Mouse (Mus musculus) midbrain, embryonic 10.5 days (tissue): ENCODE results near the gene AI854703. TPM values are rescaled to one million over a fixed set of nuclear protein-coding genes. Genes with fewer than 3 reads are reported as not detected.
A peak's percentile ranks its signal among the peaks of the same experiment; 100 is the strongest.

ENCODE experiments used
- DNase-seq: peaks from one replicate; pipeline ENCODE4 v3.0.0-alpha.2; 2017; ENCODE audit warnings: low spot score
- H3K27ac ChIP-seq: fragments of 300-500 bp; sonication (generic); replicated peaks from 2 replicates; pipeline ENCODE4 v1.5.1; 2016; ENCODE audit warnings: mild to moderate bottlenecking
- H3K27me3 ChIP-seq: fragments of 300-500 bp; sonication (generic); 2 replicates; pipeline ENCODE4 v1.6.1; 2016; ENCODE audit warnings: low read depth, mild to moderate bottlenecking; ENCODE audit not compliant: poor library complexity, severe bottlenecking
- H3K36me3 ChIP-seq: fragments of 300-500 bp; sonication (generic); 2 replicates; pipeline ENCODE4 v1.6.1; 2016; ENCODE audit warnings: mild to moderate bottlenecking, moderate library complexity
- H3K4me1 ChIP-seq: fragments of 300-500 bp; sonication (generic); 2 replicates; pipeline ENCODE4 v1.6.1; 2016
- H3K4me3 ChIP-seq: fragments of 300-500 bp; sonication (generic); 2 replicates; pipeline ENCODE4 v1.5.1; 2016; ENCODE audit warnings: mild to moderate bottlenecking, moderate library complexity
- H3K9me3 ChIP-seq: fragments of 300-500 bp; sonication (generic); replicated peaks from 2 replicates; pipeline ENCODE4 v1.6.1; 2016; ENCODE audit warnings: mild to moderate bottlenecking
- WGBS: fragments of 180-500 bp; shearing (Covaris S2); methylation state at CpG from one replicate; pipeline ENCODE4 v1.1.7; 2016; 5-methylcytosine and 5-hydroxymethylcytosine counted together
- polyA plus RNA-seq: library from polyadenylated mRNA; unstranded; fragments of >200 nt; fragmentation: Nextera tagmentation; extraction: Ambion mirVana; gene quantifications from 2 replicates; pipeline ENCODE4 v1.2.1, GENCODE M21; 2016

Gene AI854703
- polyA plus RNA-seq, 1 experiment from 2014 or later, result 0.89 TPM

GRCm38 (mm10) chr6:48675400-48675930 lies 48.9 kb downstream of the AI854703 start:
- Histone ChIP-seq H3K27me3 (no peaks in the 10 kb centered on the region), H3K9me3 (no peaks in the 10 kb centered on the region), H3K4me1 (peaks cover 11% of the 10 kb centered on the region), H3K36me3 (no peaks in the 10 kb centered on the region), H3K4me3 (peak overlapping the region; percentile 34), H3K27ac (peak overlapping the region; percentile 63; the same call in 1 of the 2 replicates)
- 47% methylated on average over 10 of the region's 10 CpGs for WGBS
- no peak for DNase-seq

GRCm38 (mm10) chr6:48675931-48676859 lies 49.6 kb downstream of the AI854703 start, which contains the start of gene Gimap9:
Gimap9 (plus strand) TSS chr6:48676129.
- peak within 1 kb of the TSS; percentile 34 for H3K4me3 ChIP-seq
- 18% methylated on average over 13 of the region's 13 CpGs for WGBS
- DNase-seq, result peak; percentile 22

GRCm38 (mm10) chr6:48676860-48677415 lies 50.4 kb downstream of the AI854703 start:
- no peak for DNase-seq
- Histone ChIP-seq H3K27me3 (no peaks in the 10 kb centered on the region), H3K4me1 (peaks cover 11% of the 10 kb centered on the region), H3K4me3 (no peak overlapping the region), H3K36me3 (no peaks in the 10 kb centered on the region), H3K9me3 (no peaks in the 10 kb centered on the region), H3K27ac (no peak overlapping the region)
- 86% methylated on average over 5 of the region's 5 CpGs for WGBS

More at GRCm38 (mm10) chr6:48675931-48676859, 49.6 kb downstream of the AI854703 start, which contains the start of gene Gimap9:
- Histone ChIP-seq H3K27ac (peak within 1 kb of the TSS; percentile 63), H3K27me3 (no peaks in the 10 kb centered on the region), H3K36me3 (no peaks in the 10 kb centered on the region), H3K9me3 (no peaks in the 10 kb centered on the region), H3K4me1 (peaks cover 11% of the 10 kb centered on the region)

GRCm38 (mm10) chr6:48677492-48678345 lies 51.2 kb downstream of the AI854703 start:
- 93% methylated on average over 17 of the region's 17 CpGs for WGBS
- no peaks in the 10 kb centered on the region for H3K36me3 ChIP-seq
- no peak for DNase-seq

GRCm38 (mm10) chr6:48678391-48678790 lies 51.8 kb downstream of the AI854703 start:
- Histone ChIP-seq H3K4me1 (peaks cover 11% of the 10 kb centered on the region), H3K36me3 (no peaks in the 10 kb centered on the region), H3K4me3 (no peak overlapping the region), H3K27me3 (no peaks in the 10 kb centered on the region), H3K9me3 (no peaks in the 10 kb centered on the region), H3K27ac (no peak overlapping the region)
- WGBS, result 86% methylated on average over 4 of the region's 4 CpGs
- DNase-seq, result no peak

More at GRCm38 (mm10) chr6:48677492-48678345, 51.2 kb downstream of the AI854703 start:
- H3K27ac ChIP-seq, result no peak overlapping the region
- H3K9me3 ChIP-seq, result no peaks in the 10 kb centered on the region
- no peaks in the 10 kb centered on the region for H3K27me3 ChIP-seq
- no peak overlapping the region for H3K4me3 ChIP-seq
- peaks cover 11% of the 10 kb centered on the region for H3K4me1 ChIP-seq

GRCm38 (mm10) chr6:48679701-48680100 lies 53.1 kb downstream of the AI854703 start:
- H3K4me1 ChIP-seq, result peaks cover 11% of the 10 kb centered on the region
- WGBS, result 86% methylated on average over 6 of the region's 6 CpGs

GRCm38 (mm10) chr6:48680421-48680820 lies 53.9 kb downstream of the AI854703 start:
- no peak for DNase-seq
- H3K4me3 ChIP-seq, result no peak overlapping the region
- no peaks in the 10 kb centered on the region for H3K9me3 ChIP-seq
- no peak overlapping the region for H3K27ac ChIP-seq
- WGBS, result 81% methylated on average over 5 of the region's 5 CpGs
- no peaks in the 10 kb centered on the region for H3K36me3 ChIP-seq
- H3K4me1 ChIP-seq, result peaks cover 13% of the 10 kb centered on the region
- no peaks in the 10 kb centered on the region for H3K27me3 ChIP-seq

More at GRCm38 (mm10) chr6:48679701-48680100, 53.1 kb downstream of the AI854703 start:
- H3K27me3 ChIP-seq, result no peaks in the 10 kb centered on the region
- H3K9me3 ChIP-seq, result no peaks in the 10 kb centered on the region
- DNase-seq, result no peak
- no peaks in the 10 kb centered on the region for H3K36me3 ChIP-seq
- no peak overlapping the region for H3K4me3 ChIP-seq
- no peak overlapping the region for H3K27ac ChIP-seq

GRCm38 (mm10) chr6:48681472-48682090 lies 55.0 kb downstream of the AI854703 start:
- Histone ChIP-seq H3K27me3 (no peaks in the 10 kb centered on the region), H3K4me3 (no peak overlapping the region), H3K4me1 (peaks cover 3% of the 10 kb centered on the region; the same call in 1 of the 2 replicates), H3K27ac (no peak overlapping the region), H3K9me3 (no peaks in the 10 kb centered on the region), H3K36me3 (no peaks in the 10 kb centered on the region)
- no peak for DNase-seq
- 76% methylated on average over 3 of the region's 3 CpGs for WGBS

- Histone ChIP-seq H3K4me3 (no peak overlapping the region), H3K27me3 (no peaks in the 10 kb centered on the region), H3K9me3 (no peaks in the 10 kb centered on the region), H3K36me3 (no peaks in the 10 kb centered on the region), H3K4me1 (peaks cover 2% of the 10 kb centered on the region; the same call in 1 of the 2 replicates), H3K27ac (no peak overlapping the region)
- 81% methylated on average over 4 of the region's 4 CpGs for WGBS
- DNase-seq, result no peak
Measured at GRCm38 (mm10) chr6:48682271-48682670, 55.7 kb downstream of the AI854703 start.
